In the genomic region with DNA sequence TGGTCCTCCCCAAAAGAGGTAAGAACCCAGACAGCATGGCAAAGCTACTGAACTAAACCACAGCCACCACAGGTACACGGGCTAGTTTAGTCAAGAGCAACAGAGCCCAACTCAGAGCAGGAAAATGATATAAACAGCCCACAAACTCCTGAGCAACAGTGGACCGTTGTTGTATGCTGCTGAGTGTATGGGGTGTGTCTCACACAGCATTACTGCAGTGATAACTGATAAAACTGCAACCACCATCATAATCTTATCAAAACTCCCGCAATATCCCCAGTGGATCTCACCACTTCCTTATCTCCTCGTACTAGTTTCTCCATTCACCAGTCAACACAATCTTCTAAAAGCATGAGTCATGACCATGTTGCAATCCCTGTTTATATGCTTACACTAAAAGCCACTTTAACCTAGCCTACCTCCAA, we compare ENCODE assay signal across 14 mouse cellular contexts. TPM values are rescaled to one million over a fixed set of nuclear protein-coding genes. Genes with fewer than 3 reads are reported as not detected.
DNase-seq lines count a peak whose midpoint lies in the region; ATAC-seq lines count a peak whose summit lies in the region.
"Had no signal": no experiment of that assay in that cellular context is flagged by ENCODE, and none has a peak within 500 bp of the region (broad histone marks: within the 10 kb centered on the region; RNA-seq: fewer than 3 reads in every experiment).

No protein-coding gene starts in this region.

- H3K27ac ChIP-seq in liver, embryonic 15.5 days (replicated peaks): no peak overlapping the region
- H3K27ac ChIP-seq: hindbrain, embryonic 12.5 days; limb, embryonic 10.5 days had no signal

- no peaks in the 10 kb centered on the region for H3K36me3 ChIP-seq in liver, embryonic 15.5 days (replicated peaks)
- H3K36me3 ChIP-seq: hindbrain, embryonic 12.5 days; limb, embryonic 10.5 days had no signal

- H3K27me3 ChIP-seq in liver, embryonic 15.5 days: no peaks in the 10 kb centered on the region
- H3K27me3 ChIP-seq: hindbrain, embryonic 12.5 days had no signal

- ATAC-seq in liver, embryonic 15.5 days (ENCODE audit: insufficient read depth): peak; percentile 63
- ATAC-seq in erythroid progenitor cell, adult 5-6 weeks (replicated peaks; ENCODE audit: low FRiP score, poor library complexity, severe bottlenecking): no peak
- ATAC-seq: forebrain, postnatal 0 days had no signal

- H3K9me3 ChIP-seq in liver, embryonic 15.5 days (replicated peaks): no peaks in the 10 kb centered on the region
- H3K9me3 ChIP-seq: hindbrain, embryonic 12.5 days; limb, embryonic 10.5 days had no signal

- H3K9ac ChIP-seq in liver, embryonic 15.5 days: no peak overlapping the region
- H3K9ac ChIP-seq: forebrain, postnatal 0 days; hindbrain, embryonic 12.5 days had no signal

- peak; percentile 48 for DNase-seq in lung, postnatal 36 days
- no peak for DNase-seq in lung, postnatal 14 days
- peak; percentile 39 for DNase-seq in c-Kit-positive CD71-negative TER-119-negative erythroid progenitor cells, embryonic 14.5 days (ENCODE audit: low read depth)
- DNase-seq in kidney, postnatal 10 days: no peak
- no peak for DNase-seq in right cerebral cortex, postnatal 14 days
- DNase-seq: cerebellum, postnatal 36 days; forebrain, postnatal 0 days; gastrocnemius, postnatal 36 days; retina, postnatal 1 day; thymus, postnatal 36 days had no signal

- peak overlapping the region; percentile 11; the same call in 1 of the 2 replicates for H3K4me2 ChIP-seq in liver, embryonic 15.5 days
- H3K4me2 ChIP-seq: hindbrain, embryonic 12.5 days had no signal

- WGBS in liver, embryonic 15.5 days (ENCODE audit: insufficient replicate concordance): 14% methylated on average over 4 of the region's 4 CpGs

- peaks cover 31% of the 10 kb centered on the region for H3K4me1 ChIP-seq in liver, embryonic 15.5 days (replicated peaks)

- no peak overlapping the region for H3K4me3 ChIP-seq in liver, embryonic 15.5 days (replicated peaks)
- H3K4me3 ChIP-seq: hindbrain, embryonic 12.5 days; limb, embryonic 10.5 days had no signal

RNA-seq across cellular contexts. Expression of a gene that starts 16.6 kb away (rescaled TPM):
- 3.5 and 5.3 TPM in 2 replicates for polyA plus RNA-seq in liver, embryonic 15.5 days (2015; fragmentation: Nextera tagmentation; extraction: Ambion mirVana)
- 2.5 and 10.8 TPM in 2 replicates for total RNA-seq in erythroid progenitor cell, adult 5-6 weeks (2015; ENCODE audit: low replicate concordance)
- 2.4 and 5.7 TPM in 2 replicates for total RNA-seq in erythroid progenitor cell, adult 5-6 weeks (2017; ENCODE audit: low replicate concordance)

Comparison
In these comparisons a context has a peak if more than half of its experiments do, and no peak if none do; other contexts are left out.
1. DNase-seq: peak in lung, postnatal 36 days (single experiment) and c-Kit-positive CD71-negative TER-119-negative erythroid progenitor cells, embryonic 14.5 days (single experiment); none in lung, postnatal 14 days (single experiment), kidney, postnatal 10 days (single experiment) and right cerebral cortex, postnatal 14 days (single experiment).